Mouse (Mus musculus): ENCODE results near the gene Gm6309.
"Not testable (repeated sequence)": the region's sequence is repeated elsewhere in the genome, so short reads cannot be mapped to it uniquely, and the experiment has no call there.

The Gm6309 gene

DNA sequence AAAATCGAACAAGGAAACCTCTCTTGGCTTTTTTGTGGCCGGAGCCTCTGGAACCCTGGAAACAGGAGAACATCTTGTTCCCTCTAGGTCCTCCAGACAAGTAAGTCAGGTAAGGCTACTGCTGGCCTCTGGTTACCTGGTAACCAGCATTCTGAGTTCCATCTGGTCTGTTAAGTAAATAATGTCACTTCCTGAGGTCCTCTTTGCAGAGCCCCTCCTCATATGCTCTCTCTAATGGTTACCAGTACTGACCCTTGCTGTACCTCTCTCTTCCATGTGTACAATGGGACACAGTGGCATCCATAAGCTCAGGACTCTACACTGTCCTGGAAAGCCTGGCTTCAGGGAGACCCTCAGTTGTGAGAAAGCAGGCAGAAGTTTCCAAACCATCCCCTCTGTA lies at the start of gene Gm6309:
Gene Gm6309 (minus strand): TSS at position 101 of the 400 bp plus-strand sequence.
- not testable (repeated sequence) for DNase-seq

DNA sequence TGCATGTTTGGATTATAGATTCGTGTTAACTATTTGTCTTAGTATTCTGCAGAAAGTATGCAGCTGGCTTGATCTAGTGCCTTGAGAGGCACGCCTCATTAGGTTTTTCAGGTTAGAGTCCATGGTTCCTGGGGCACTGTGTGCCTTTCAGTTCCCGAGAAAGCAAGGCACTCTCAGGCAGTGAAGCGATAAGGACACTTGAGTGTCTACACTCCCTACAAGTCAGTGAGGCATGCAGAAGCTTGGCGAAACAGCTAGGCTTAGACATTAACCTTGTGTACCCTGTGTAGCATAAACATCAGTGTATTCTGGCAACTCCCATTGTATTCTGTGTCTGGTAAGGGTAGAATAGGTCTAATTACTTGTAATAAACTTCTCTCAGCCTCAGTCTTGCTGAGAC lies 35.0 kb upstream of the Gm6309 start:
- no peak for DNase-seq

DNA sequence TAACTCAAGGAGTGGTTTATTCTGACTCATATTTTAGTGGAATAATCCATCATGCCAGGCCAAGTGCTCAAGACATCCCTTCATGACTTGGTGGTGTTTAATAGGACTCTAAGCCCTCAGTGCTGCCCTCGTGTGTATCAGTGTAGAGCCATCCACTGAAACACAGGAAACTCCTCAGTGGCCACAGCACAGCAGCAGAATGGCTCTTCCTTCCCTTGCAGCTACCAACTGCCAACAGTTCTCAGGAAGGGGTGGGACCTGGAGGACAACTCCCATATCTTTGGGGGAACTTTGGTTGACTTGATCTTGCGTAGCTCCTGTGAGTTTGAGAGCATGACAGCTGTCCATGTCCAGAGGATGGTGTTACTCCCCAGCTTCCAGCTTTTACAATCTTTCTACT lies 33.4 kb upstream of the Gm6309 start:
- DNase-seq: no peak

DNA sequence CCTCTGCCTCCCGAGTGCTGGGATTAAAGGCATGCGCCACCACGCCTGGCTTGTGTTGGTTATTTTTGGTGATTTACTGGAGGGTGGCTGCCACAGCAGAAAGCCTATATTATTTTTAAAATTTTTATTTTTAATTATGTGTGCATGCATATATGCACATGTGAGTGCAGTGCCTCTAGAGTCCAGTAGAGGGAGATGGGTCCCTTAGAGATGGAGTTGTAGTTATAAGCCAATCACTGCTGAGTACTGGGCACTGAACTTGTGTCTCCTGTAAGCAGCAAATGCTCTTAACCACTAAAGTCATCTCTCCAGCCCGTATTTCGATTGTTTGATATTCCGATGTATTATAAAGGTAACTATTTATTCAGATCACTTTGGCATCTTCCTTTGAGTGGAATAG lies 30.1 kb upstream of the Gm6309 start:
- DNase-seq: no peak

DNA sequence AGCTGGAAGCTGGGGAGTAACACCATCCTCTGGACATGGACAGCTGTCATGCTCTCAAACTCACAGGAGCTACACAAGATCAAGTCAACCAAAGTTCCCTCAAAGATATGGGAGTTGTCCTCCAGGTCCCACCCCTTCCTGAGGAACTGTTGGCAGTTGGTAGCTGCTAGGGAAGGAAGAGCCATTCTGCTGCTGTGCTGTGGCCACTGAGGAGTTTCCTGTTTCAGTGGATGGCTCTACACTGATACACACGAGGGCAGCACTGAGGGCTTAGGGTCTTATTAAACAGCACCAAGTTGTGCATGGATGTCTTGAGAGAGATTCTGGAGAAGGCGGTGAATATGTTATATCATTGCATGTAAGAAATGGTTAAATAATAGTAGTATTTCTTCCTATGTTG lies 29.0 kb upstream of the Gm6309 start:
- no peak for DNase-seq

DNA sequence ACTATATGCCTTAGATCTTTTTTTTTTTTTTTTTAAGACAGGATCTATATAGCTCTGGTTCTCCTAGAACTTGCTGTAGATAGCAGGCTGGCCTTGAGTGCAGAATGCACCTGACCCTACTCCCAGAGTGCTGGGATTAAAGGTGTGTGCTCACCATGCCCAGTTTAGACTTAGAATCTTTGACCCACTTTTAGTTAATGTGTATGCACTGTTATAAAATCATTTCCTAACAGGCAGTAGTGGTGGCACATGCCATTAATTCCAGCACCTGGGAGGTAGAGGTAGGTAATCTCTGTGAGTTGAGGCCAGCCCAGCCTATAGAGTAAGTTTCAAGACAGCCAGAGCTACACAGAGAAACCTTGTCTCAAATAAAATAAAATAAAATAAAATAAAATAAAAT lies 28.6 kb upstream of the Gm6309 start:
- no peak for DNase-seq

DNA sequence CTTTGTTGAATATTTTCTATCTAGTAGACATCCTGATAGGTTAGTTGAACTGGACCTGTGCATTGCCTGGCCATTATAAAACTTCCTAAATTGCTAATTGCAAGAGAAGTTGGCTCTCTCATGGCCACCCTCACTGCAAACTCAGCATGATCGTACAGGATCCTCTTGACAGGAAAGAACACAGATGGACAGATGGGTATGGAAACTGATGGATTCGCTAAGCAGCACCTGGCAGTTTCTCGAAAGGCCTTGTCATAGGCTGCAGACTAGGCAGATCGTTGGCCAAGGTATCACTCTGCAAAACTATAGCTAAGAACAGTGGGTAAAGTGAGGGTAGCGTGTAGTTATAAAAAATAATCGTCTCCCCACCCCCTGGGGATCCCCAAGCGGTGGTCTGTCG lies 22.8 kb upstream of the Gm6309 start:
- no peak for DNase-seq

DNA sequence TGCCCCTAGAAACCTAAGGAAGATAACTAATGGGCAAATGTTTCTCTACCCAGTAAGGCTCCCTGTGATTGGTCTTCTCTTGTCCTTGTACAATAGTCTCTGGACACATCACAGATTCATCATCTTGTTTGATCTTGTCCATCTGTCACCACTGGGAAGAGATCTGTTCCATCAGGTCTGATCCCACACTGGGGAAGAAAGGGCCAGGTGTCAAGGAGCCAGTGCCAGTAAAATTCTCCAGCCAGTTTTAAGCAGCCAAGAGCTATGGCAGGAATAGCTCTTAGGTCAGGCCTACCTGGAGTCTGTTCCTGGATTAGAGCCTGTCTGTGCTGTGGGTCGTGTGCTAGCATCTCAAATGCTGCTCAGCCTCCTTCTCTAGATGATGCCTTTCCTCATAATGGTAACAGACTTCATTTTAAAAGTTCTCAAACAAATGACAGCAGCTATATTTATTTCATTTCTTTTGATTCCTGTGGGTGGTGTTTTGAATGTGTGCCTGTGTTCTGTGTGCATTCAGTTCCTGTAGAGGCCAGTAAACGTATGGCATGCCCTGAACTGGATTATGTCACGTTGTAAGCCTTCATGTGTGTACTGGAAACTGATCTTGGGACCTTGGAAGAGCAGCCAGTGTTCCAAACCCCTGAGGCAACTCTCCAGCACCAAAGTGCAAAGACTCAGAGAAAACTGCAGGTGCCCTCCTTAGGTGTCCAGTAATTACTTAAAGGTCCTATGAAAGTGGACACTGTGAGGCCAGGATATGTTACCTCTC lies 20.2 kb upstream of the Gm6309 start:
- no peak for DNase-seq

DNA sequence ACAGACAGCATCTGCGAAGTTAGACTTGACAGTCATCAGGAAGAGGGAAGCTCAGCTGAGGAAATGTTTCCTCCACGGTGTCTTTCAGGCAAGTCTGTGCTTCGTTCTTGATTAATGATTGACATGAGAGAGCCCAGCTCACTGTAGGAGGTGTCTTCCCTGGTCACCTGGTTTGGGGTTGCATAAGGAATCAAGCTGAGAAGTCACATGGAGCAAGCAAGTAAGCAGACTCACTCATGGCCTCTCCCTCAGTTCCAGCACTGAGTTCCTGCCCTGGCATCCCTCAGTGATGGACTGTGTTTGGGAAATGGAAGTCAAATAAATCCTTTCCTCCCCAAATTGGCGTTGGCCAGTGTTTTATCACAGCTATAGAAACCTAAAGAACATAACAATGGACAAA lies 19.6 kb upstream of the Gm6309 start:
- DNase-seq: no peak

DNA sequence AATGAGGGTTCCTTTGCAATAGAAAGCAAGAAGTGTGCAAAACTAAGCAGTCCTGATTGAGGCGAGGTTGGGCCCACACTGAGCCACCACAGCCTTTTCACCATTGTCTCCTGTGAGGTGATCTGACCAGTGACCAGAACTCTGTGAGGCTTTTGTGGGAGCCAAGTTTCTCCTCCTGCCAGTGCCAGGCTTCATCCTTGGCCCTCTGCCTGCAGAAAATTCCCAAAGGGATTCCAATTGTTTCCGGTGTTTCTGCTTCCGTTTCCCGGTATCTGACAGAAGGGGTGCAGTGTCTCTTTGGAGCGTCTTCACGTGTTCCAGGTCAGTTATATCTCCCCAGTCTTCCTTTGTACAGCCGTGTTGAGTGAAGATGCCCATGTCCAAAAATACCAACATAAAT lies 18.2 kb upstream of the Gm6309 start:
- no peak for DNase-seq

DNA sequence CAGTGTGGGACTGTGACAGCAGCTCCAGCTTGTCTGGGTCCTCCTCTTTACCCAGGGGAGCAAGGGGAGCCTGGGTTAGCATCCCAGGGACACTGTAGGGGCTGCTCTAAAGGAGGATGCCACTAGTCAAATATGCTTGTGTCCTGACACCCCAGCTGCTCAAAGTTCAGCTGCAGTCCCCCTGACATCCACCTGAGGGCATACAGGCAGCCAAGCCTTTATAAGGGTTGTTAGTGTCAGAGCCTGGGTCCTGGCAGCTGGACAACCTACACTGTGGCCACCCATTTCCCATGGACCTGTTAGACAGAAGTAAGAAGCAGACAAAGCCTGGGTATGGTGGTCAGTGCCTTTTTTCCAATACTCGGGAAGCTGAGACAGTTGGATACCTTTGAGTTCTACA lies 17.6 kb upstream of the Gm6309 start:
- no peak for DNase-seq

DNA sequence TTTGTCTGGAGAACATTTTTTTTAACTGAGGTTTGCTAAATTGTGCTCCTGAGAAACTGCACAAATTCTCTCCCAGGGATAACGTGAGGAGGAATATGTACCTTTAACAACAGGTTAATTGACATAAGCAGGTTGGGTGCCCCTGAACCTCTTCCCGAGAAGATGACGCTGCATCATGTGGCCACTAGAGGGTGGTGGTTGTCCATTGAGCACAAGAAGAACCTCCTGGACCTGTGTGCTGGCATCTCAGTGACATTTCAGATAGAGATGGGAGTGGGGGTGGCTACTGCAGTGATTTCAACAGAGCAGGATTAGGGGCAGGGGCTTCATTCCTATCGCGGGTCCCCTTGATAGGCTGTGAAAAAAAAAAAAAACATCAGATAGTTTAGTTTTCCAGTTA lies 16.9 kb upstream of the Gm6309 start:
- peak; percentile 69 for DNase-seq

DNA sequence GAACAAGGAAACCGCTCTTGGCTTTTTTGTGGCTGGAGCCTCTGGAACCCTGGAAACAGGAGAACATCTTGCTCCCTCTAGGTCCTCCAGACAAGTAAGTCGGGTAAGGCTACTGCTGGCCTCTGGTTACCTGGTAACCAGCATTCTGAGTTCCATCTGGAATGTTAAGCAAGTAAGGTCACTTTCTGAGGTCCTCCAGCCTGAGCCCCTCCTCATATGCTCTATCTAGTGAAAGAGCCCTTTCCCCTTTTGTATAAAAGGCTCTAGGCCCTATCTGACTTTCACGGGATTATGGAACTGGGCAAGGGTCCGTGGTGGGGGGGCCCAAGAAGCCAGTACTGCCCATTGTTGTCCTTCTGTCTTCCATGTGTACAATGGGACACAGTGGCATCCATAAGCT lies 14.7 kb upstream of the Gm6309 start, which contains the start of gene 1700001J03Rik:
Gene 1700001J03Rik (minus strand): TSS at position 101 of the 400 bp plus-strand sequence.
- DNase-seq: not testable (repeated sequence)

DNA sequence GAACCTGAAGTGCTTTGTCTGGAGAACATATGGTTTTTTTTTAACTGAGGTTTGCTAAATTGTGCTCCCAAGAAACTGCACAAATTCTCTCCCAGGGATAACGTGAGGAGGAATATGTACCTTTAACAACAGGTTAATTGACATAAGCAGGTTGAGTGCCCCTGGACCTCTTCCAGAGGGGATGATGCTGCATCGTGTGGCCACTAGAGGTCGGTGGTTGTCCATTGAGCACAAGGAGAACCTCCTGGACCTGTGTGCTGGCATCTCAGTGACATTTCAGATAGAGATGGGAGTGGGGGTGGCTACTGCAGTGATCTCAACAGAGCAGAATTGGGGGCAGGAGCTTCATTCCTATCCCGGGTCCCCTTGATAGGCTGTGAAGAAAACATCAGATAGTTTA lies 2.2 kb upstream of the Gm6309 start:
- peak; percentile 6 for DNase-seq

DNA sequence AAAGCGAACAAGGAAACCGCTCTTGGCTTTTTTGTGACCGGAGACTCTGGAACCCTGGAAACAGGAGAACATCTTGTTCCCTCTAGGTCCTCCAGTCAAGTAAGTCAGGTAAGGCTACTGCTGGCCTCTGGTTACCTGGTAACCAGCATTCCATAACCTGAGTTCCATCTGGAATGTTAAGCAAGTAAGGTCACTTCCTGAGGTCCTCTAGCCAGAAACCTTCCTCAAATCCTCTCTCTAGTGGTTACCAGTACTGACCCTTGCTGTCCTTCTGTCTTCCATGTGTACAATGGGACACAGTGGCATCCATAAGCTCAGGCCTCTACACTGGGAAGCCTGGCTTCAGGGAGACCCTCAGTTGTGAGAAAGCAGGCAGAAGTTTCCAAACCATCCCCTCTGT lies 10.1 kb downstream of the Gm6309 start, which contains the start of gene Gm5565:
Gene Gm5565 (minus strand): TSS at position 101 of the 400 bp plus-strand sequence.
- not testable (repeated sequence) for DNase-seq

DNA sequence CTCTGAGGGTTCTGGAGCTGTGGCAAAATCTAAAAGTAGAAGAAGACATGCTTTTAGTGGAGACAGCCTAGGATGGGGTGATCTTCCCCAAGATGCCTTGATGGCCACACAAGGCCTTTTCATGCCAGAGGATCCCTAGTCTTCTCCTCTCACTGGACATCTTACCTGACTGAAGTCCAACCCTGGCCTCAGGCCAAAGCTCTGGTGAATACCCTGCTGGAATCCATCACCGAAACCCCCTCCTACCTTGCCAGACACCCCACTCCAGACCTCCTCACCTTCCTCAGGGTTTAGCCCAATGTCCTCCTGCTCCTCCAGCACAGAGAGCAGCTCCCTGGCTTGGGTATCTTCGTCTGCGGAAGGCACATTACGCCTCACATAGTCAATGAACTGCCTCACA lies 12.2 kb downstream of the Gm6309 start:
- not testable (repeated sequence) for DNase-seq

DNA sequence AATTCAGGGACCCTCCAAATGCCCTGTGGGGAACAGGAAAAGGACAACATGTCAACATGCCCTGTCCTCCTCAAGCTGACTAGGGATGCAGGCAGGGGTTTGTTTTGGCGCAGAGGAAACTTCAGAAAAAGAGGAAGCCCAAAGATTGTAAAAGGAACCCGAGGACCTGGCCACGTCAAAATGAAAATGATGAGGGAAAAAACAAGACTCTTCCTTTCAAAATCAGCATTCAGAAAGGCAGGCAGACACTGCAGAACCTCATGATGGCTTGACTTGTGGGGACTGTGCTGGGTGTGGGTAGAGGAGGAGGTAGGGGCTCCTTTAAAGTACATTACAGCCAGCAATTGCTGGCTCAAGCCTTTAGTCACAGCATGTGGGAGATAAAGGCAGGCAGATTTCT lies 20.1 kb downstream of the Gm6309 start:
- DNase-seq: no peak

DNA sequence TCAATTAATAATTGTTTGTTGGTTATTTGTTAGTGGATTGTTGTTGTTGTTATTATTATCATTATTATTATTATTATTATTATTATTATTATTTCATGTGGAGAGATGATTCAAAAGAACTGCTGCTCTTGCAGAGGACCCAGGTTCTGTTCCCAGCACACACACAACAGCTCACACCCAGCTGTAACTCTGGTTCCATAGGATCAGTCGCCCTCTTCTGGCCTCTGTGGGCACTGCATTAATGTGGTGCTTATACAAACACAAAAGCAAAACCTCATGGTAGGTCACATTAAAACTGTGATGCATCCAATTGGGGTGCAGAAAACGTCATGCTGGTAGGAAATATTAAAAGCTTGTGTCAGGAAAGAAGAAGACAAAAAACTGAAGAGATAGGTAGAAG lies 22.6 kb downstream of the Gm6309 start:
- DNase-seq: peak; percentile 43
